Mouse (Mus musculus): Measurements from ENCODE around the gene Gimap3.

- TF ChIP-seq CTCF (IDR thresholded peaks at IDR 0.05) (no peak), EP300 (IDR thresholded peaks at IDR 0.05) (no peak)
Measured at GRCm38 (mm10) chr6:48768933-48769332, 1.7 kb downstream of the Gimap3 start.
